Mouse (Mus musculus) small intestine, adult 2 months (tissue): ENCODE data around the gene Gabrb2. TPM values are rescaled to one million over a fixed set of nuclear protein-coding genes. Genes with fewer than 3 reads are reported as not detected.

Experiments
- H3K27ac ChIP-seq: fragments of 200-500 bp; 2 replicates; pipeline ENCODE4 v1.5.1; 2012; ENCODE audit warnings: low read depth, low read length, control low read depth, inconsistent platforms; ENCODE audit not compliant: insufficient read depth
- H3K27me3 ChIP-seq: fragments of 200-500 bp; 2 replicates; pipeline ENCODE4 v1.6.1; 2012; ENCODE audit warnings: mild to moderate bottlenecking, moderate library complexity, low read length, inconsistent platforms; ENCODE audit not compliant: control insufficient read depth, insufficient read depth
- H3K36me3 ChIP-seq: fragments of 200-500 bp; 2 replicates; pipeline ENCODE4 v1.6.1; 2012; ENCODE audit warnings: mild to moderate bottlenecking, low read length, control low read depth, inconsistent platforms; ENCODE audit not compliant: control insufficient read depth, insufficient read depth
- H3K4me1 ChIP-seq: fragments of 200-500 bp; 2 replicates; pipeline ENCODE4 v1.6.1; 2012; ENCODE audit warnings: low read length, inconsistent platforms, mixed read lengths; ENCODE audit not compliant: control insufficient read depth, insufficient read depth, insufficient read length
- H3K4me3 ChIP-seq: fragments of 200-500 bp; 2 replicates; pipeline ENCODE4 v1.5.1; 2012; ENCODE audit warnings: low read depth, mild to moderate bottlenecking, control low read depth, inconsistent platforms, low read length, moderate library complexity
- CTCF ChIP-seq: fragments of 200-500 bp; IDR thresholded peaks from 2 replicates; pipeline ENCODE4 v1.5.1; 2012; ENCODE audit warnings: low read depth, mild to moderate bottlenecking, control low read depth, inconsistent platforms, low read length, moderate library complexity, mixed read lengths; ENCODE audit not compliant: insufficient replicate concordance, insufficient read length; ENCODE audit errors: extremely low read depth
- POLR2A ChIP-seq: fragments of 200-500 bp; IDR thresholded peaks from 2 replicates; pipeline ENCODE4 v1.6.1; 2012; ENCODE audit warnings: low read depth, mild to moderate bottlenecking, control low read depth, inconsistent platforms, low read length, moderate library complexity
- WGBS: fragments of 180-500 bp; shearing (Covaris S2); methylation state at CpG from one replicate; pipeline ENCODE4 v1.1.7; 2018; 5-methylcytosine and 5-hydroxymethylcytosine counted together
- polyA plus RNA-seq: library from polyadenylated mRNA; depleted of rRNA; stranded (reverse); fragments of >200 nt; gene quantifications from 2 replicates; pipeline ENCODE4 v1.2.3, GENCODE M21; 2012

Gabrb2 gene
- polyA plus RNA-seq, 1 experiment = not detected

DNA sequence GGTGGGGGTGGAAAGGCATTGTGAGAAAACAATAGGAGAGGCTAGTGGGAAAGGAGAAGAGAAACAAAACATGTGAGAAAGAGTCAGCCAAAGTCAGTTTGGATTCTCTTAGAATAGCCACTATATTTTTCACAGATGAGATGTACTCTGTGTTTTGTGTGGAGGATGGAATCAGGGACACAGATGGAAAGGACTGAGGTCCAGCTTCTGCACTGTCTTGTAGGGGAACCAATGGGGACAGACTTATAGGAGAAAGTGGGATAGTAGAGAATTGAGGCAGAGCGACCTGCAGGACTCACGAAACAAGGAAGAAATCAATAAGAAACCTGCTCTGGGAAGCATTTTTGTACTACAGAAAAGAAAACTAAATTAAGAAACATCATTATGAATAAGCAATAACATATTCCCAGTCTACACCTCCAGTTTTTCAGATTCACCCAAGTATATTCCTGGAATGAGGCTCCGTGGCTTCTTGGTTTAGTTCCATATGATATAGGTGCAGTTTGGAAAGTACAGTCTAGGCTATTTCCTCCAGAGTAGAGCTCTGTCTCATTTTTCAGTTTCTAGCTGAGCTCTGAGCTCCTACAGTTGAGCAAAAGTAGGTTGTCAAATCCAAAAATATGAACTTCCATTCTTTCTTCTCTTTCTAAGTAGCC is 108.8 kb downstream of the Gabrb2 start:
- H3K27ac ChIP-seq = no peak overlapping the region
- no peak overlapping the region for H3K4me3 ChIP-seq
- H3K27me3 ChIP-seq = no peaks in the 10 kb centered on the region
- H3K36me3 ChIP-seq = no peaks in the 10 kb centered on the region
- no peak for TF ChIP-seq POLR2A
- no peak for TF ChIP-seq CTCF
- 86% methylated on average over 3 of the region's 3 CpGs for WGBS
- no peaks in the 10 kb centered on the region for H3K4me1 ChIP-seq

DNA sequence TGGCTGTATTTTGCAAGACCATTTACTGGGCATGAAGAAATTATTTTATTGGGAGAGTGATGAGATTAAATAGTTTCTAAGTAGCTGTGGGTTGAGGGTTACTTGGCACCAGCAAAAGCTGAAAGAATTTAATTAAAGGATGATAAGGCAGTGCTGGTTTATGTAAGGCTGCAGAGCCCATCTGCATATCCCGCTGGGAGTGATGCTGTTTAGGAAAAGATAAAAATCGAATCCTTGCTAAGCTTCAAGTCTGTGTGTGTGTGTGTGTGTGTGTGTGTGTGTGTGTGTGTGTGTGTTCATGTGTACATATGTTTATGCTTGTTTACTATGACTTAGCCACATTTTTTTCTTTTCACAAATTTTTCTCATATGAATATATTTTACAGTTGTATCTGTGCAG is 113.0 kb downstream of the Gabrb2 start:
- Histone ChIP-seq H3K4me3 (no peak overlapping the region), H3K4me1 (no peaks in the 10 kb centered on the region), H3K27me3 (no peaks in the 10 kb centered on the region), H3K36me3 (no peaks in the 10 kb centered on the region), H3K27ac (no peak overlapping the region)
- TF ChIP-seq POLR2A = no peak
- TF ChIP-seq CTCF = no peak
- 64% methylated on average over 2 of the region's 2 CpGs for WGBS

DNA sequence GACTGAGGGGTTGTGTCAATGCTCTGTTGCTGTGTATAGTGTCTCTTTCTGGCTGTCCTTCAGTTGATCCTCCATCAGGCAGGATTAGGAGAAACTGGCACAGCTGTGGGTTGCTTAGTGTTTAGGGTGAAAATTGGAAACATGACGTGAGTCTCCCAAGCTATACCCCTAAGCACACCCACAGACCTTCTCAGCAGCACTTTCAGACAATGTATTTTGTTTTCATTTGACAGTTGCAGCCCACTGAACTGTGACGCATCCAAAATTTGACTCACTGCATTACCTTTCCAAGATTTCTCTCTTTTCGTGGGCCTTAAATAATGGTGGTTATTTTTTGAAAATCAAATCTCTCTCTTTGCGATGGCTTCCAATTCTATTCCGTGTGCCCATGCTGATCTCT is 115.7 kb downstream of the Gabrb2 start:
- Histone ChIP-seq H3K36me3 (no peaks in the 10 kb centered on the region), H3K4me1 (no peaks in the 10 kb centered on the region), H3K27ac (no peak overlapping the region), H3K4me3 (no peak overlapping the region), H3K27me3 (no peaks in the 10 kb centered on the region)
- TF ChIP-seq CTCF (no peak), POLR2A (no peak)
- 78% methylated on average over 5 of the region's 5 CpGs for WGBS

DNA sequence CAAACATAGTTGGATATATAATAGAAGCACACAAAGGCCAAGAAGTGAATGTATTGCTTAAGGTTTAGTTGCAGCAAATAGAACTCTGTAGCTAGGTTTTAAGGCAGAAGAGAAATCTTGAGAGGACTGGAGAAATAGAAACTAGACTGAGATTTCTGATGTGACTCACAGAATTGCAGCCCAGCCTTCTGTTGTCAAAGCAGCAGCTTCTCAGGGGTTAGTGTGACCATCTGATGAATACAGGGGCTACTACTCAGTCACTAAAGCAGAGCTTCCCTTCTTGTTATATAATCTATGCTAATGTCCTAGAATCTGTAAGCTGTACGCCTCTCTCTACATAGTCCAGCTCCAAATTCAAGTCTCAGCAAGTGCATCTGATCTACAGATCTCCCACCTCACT is 116.3 kb downstream of the Gabrb2 start:
- H3K27me3 ChIP-seq = no peaks in the 10 kb centered on the region
- TF ChIP-seq POLR2A (no peak), CTCF (no peak)
- 73% methylated on average over 1 of the region's 1 CpGs for WGBS
- no peak overlapping the region for H3K4me3 ChIP-seq
- H3K27ac ChIP-seq = no peak overlapping the region
- H3K4me1 ChIP-seq = no peaks in the 10 kb centered on the region
- no peaks in the 10 kb centered on the region for H3K36me3 ChIP-seq

DNA sequence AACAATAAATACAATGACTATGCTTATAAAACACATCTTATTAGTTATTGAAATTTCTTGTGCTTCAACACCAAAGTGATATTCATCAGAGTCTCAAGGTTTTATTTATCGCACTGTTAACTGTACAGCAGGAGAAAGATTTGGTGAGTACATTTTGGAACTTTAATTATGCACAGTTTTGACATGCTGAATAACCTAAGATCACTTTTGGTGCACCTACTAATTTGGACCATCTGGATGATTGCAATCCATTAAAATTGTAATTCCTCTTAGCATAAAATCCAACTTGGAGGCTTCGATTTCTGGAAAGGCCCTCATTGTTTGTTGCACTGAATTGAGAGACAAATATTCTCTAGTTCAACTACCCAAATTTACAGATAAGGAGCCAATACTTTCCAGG is 123.3 kb downstream of the Gabrb2 start:
- 89% methylated on average over 2 of the region's 2 CpGs for WGBS
- Histone ChIP-seq H3K27me3 (no peaks in the 10 kb centered on the region), H3K4me3 (no peak overlapping the region), H3K36me3 (no peaks in the 10 kb centered on the region), H3K4me1 (no peaks in the 10 kb centered on the region), H3K27ac (no peak overlapping the region)
- TF ChIP-seq CTCF (no peak), POLR2A (no peak)

DNA sequence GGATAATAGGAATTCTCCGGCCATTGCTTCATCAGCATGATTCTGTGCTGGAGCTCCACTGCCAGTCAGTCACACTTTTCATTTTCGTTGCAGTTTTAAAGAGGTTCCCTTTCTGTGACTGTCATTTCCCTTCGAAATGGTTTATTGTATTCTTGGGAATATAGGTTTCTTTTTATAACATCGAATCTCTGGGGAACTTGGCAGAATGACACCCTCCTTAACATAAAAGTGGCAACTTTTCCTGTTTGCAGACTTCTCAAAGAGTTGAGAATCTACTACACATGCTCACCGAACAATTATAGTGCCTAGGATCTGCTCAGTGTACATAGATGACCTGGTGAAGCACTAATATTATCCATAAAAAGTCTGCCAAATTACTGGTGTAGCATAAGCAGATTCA is 146.5 kb downstream of the Gabrb2 start:
- Histone ChIP-seq H3K36me3 (no peaks in the 10 kb centered on the region), H3K27ac (no peak overlapping the region), H3K4me1 (no peaks in the 10 kb centered on the region), H3K27me3 (no peaks in the 10 kb centered on the region), H3K4me3 (no peak overlapping the region)
- WGBS = 78% methylated on average over 5 of the region's 5 CpGs
- TF ChIP-seq POLR2A = no peak
- no peak for TF ChIP-seq CTCF

DNA sequence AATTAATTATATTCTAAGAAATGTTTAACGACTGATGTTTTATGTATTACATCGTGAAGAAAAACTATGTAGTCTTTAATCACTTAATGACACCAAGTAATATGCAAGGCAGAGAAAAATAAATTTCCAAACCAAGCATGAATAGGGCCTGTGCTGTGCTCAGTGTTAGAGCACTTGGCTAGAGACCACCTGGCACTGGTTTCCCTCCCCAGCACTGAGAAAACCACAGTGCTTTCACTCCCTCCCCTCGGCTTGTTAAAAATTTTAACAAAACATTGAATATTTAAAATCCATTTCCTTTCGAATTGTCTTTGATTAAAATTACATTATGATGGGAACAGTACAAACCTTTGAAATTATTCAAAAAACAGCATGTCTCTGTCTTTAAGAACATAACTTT is 151.9 kb downstream of the Gabrb2 start:
- TF ChIP-seq CTCF (no peak), POLR2A (no peak)
- Histone ChIP-seq H3K27me3 (no peaks in the 10 kb centered on the region), H3K36me3 (no peaks in the 10 kb centered on the region), H3K4me1 (no peaks in the 10 kb centered on the region), H3K4me3 (no peak overlapping the region), H3K27ac (no peak overlapping the region)
- WGBS = 71% methylated on average over 4 of the region's 4 CpGs
